Mouse (Mus musculus): ENCODE measurements around the gene Mrpl43.

Mrpl43 gene

GRCm38 (mm10) chr19:45032570-45033332 lies 26.5 kb upstream of the Mrpl43 start:
- no peak for TF ChIP-seq GATA4 (IDR thresholded peaks at IDR 0.05; ENCODE audit: insufficient replicate concordance, low read length)

- no peak for TF ChIP-seq GATA4 (IDR thresholded peaks at IDR 0.05; ENCODE audit: insufficient replicate concordance, low read length)
Measured at GRCm38 (mm10) chr19:45031780-45032179, 25.5 kb upstream of the Mrpl43 start.

GRCm38 (mm10) chr19:45030746-45031693 lies 24.8 kb upstream of the Mrpl43 start:
- no peak for TF ChIP-seq GATA4 (IDR thresholded peaks at IDR 0.05; ENCODE audit: insufficient replicate concordance, low read length)

GRCm38 (mm10) chr19:45030111-45030510 lies 23.9 kb upstream of the Mrpl43 start:
- TF ChIP-seq GATA4 (IDR thresholded peaks at IDR 0.05; ENCODE audit: insufficient replicate concordance, low read length), result no peak

GRCm38 (mm10) chr19:45029571-45029970 lies 23.3 kb upstream of the Mrpl43 start:
- no peak for TF ChIP-seq GATA4 (IDR thresholded peaks at IDR 0.05; ENCODE audit: insufficient replicate concordance, low read length)

GRCm38 (mm10) chr19:45028746-45029145 lies 22.5 kb upstream of the Mrpl43 start:
- no peak for TF ChIP-seq GATA4 (IDR thresholded peaks at IDR 0.05; ENCODE audit: insufficient replicate concordance, low read length)

GRCm38 (mm10) chr19:45027848-45028247 lies 21.6 kb upstream of the Mrpl43 start:
- no peak for TF ChIP-seq GATA4 (IDR thresholded peaks at IDR 0.05; ENCODE audit: insufficient replicate concordance, low read length)

- no peak for TF ChIP-seq GATA4 (IDR thresholded peaks at IDR 0.05; ENCODE audit: insufficient replicate concordance, low read length)
Measured at GRCm38 (mm10) chr19:45026958-45027670, 20.9 kb upstream of the Mrpl43 start.

GRCm38 (mm10) chr19:45025937-45026568 lies 19.8 kb upstream of the Mrpl43 start:
- TF ChIP-seq GATA4 (IDR thresholded peaks at IDR 0.05; ENCODE audit: insufficient replicate concordance, low read length), result no peak

GRCm38 (mm10) chr19:45024775-45025174 lies 18.5 kb upstream of the Mrpl43 start:
- no peak for TF ChIP-seq GATA4 (IDR thresholded peaks at IDR 0.05; ENCODE audit: insufficient replicate concordance, low read length)

GRCm38 (mm10) chr19:45023993-45024392 lies 17.8 kb upstream of the Mrpl43 start:
- TF ChIP-seq GATA4 (IDR thresholded peaks at IDR 0.05; ENCODE audit: insufficient replicate concordance, low read length), result no peak

GRCm38 (mm10) chr19:45021362-45021761 lies 15.1 kb upstream of the Mrpl43 start:
- TF ChIP-seq GATA4 (IDR thresholded peaks at IDR 0.05; ENCODE audit: insufficient replicate concordance, low read length), result no peak

- no peak for TF ChIP-seq GATA4 (IDR thresholded peaks at IDR 0.05; ENCODE audit: insufficient replicate concordance, low read length)
Measured at GRCm38 (mm10) chr19:45020348-45020747, 14.1 kb upstream of the Mrpl43 start.

- TF ChIP-seq GATA4 (IDR thresholded peaks at IDR 0.05; ENCODE audit: insufficient replicate concordance, low read length), result no peak
Measured at GRCm38 (mm10) chr19:45018351-45018831, 12.1 kb upstream of the Mrpl43 start.

- TF ChIP-seq GATA4 (IDR thresholded peaks at IDR 0.05; ENCODE audit: insufficient replicate concordance, low read length), result no peak
Measured at GRCm38 (mm10) chr19:45017909-45018308, 11.7 kb upstream of the Mrpl43 start.
